Mouse (Mus musculus): ENCODE data around the gene Sdk1.

GRCm38 (mm10) chr5:141698406-141698805 lies 457.1 kb downstream of the Sdk1 start:
- no peak for TF ChIP-seq CHD2 (IDR thresholded peaks at IDR 0.05; ENCODE audit: low read depth, low read length)
- TF ChIP-seq HCFC1 (IDR thresholded peaks at IDR 0.05; ENCODE audit: borderline replicate concordance, insufficient read depth, low read length), result no peak
- TF ChIP-seq MAFK (IDR thresholded peaks at IDR 0.05; ENCODE audit: insufficient read depth, low read depth, low read length), result no peak
- no peak for TF ChIP-seq ZNF384 (IDR thresholded peaks at IDR 0.05; ENCODE audit: low read depth, low read length)
- TF ChIP-seq ZC3H11A (IDR thresholded peaks at IDR 0.05; ENCODE audit: borderline replicate concordance, low read depth, low read length), result no peak
